Mouse (Mus musculus): ENCODE results near the gene Il13.

- no peak for TF ChIP-seq CTCF (IDR thresholded peaks at IDR 0.05; ENCODE audit: control insufficient read depth, insufficient read depth, low read length)
- no peak for TF ChIP-seq POLR2A (IDR thresholded peaks at IDR 0.05; ENCODE audit: borderline replicate concordance, control insufficient read depth, low read depth, low read length)
These were observed 29.6 kb upstream of the Il13 start for GRCm38 (mm10) chr11:53664091-53664490.
